Mouse (Mus musculus): ENCODE results near the gene Coro6.

The Coro6 gene

GRCm38 (mm10) chr11:77464684-77465083 is 2.5 kb downstream of the Coro6 start:
- DNase-seq (ENCODE audit: low spot score in 2 of 2): no peak

- no peak for DNase-seq (ENCODE audit: low spot score in 2 of 2)
Measured at GRCm38 (mm10) chr11:77465111-77465510, 2.9 kb downstream of the Coro6 start.

GRCm38 (mm10) chr11:77466544-77466943 is 4.3 kb downstream of the Coro6 start:
- DNase-seq (ENCODE audit: low spot score in 2 of 2): no peak

- DNase-seq (ENCODE audit: low spot score in 2 of 2): peak; percentile 78 to 90
Measured at GRCm38 (mm10) chr11:77467157-77467556, 4.9 kb downstream of the Coro6 start.

- DNase-seq (ENCODE audit: low spot score in 2 of 2): peak; percentile 76 to 93
Measured at GRCm38 (mm10) chr11:77467784-77468183, 5.6 kb downstream of the Coro6 start.

GRCm38 (mm10) chr11:77468397-77468796 is 6.2 kb downstream of the Coro6 start:
- DNase-seq (ENCODE audit: low spot score in 2 of 2): no peak

GRCm38 (mm10) chr11:77471407-77471806 is 9.2 kb downstream of the Coro6 start:
- no peak for DNase-seq (ENCODE audit: low spot score in 2 of 2)

- no peak for DNase-seq (ENCODE audit: low spot score in 2 of 2)
Measured at GRCm38 (mm10) chr11:77472775-77473174, 10.6 kb downstream of the Coro6 start.

- no peak for DNase-seq (ENCODE audit: low spot score in 2 of 2)
Measured at GRCm38 (mm10) chr11:77476216-77476615, 14.0 kb downstream of the Coro6 start.

GRCm38 (mm10) chr11:77476895-77477294 is 14.7 kb downstream of the Coro6 start:
- DNase-seq (ENCODE audit: low spot score in 2 of 2): no peak

GRCm38 (mm10) chr11:77483043-77483442 is 20.8 kb downstream of the Coro6 start:
- no peak for DNase-seq (ENCODE audit: low spot score in 2 of 2)

- DNase-seq (ENCODE audit: low spot score in 2 of 2): no peak
Measured at GRCm38 (mm10) chr11:77483510-77484255, 21.5 kb downstream of the Coro6 start.

- DNase-seq (ENCODE audit: low spot score in 2 of 2): no peak
Measured at GRCm38 (mm10) chr11:77485229-77485628, 23.0 kb downstream of the Coro6 start.

GRCm38 (mm10) chr11:77486798-77487197 is 24.6 kb downstream of the Coro6 start:
- no peak for DNase-seq (ENCODE audit: low spot score in 2 of 2)

- DNase-seq (ENCODE audit: low spot score in 2 of 2): peak in 1 of 2 experiments; percentile 64
Measured at GRCm38 (mm10) chr11:77488771-77489581, 26.8 kb downstream of the Coro6 start.

GRCm38 (mm10) chr11:77489591-77490235 is 27.5 kb downstream of the Coro6 start, which contains the start of gene Ankrd13b:
Gene Ankrd13b, minus strand, starts transcription at chr11:77489678.
- peak; percentile 48 to 80 for DNase-seq (ENCODE audit: low spot score in 2 of 2)

GRCm38 (mm10) chr11:77490451-77490850 is 28.2 kb downstream of the Coro6 start:
- no peak for DNase-seq (ENCODE audit: low spot score in 2 of 2)

GRCm38 (mm10) chr11:77491123-77491501 is 28.9 kb downstream of the Coro6 start:
- DNase-seq (ENCODE audit: low spot score in 2 of 2): peak; percentile 85 to 95

- DNase-seq (ENCODE audit: low spot score in 2 of 2): peak; percentile 41 to 71
Measured at GRCm38 (mm10) chr11:77491502-77492291, 29.5 kb downstream of the Coro6 start.

- DNase-seq (ENCODE audit: low spot score in 2 of 2): no peak
Measured at GRCm38 (mm10) chr11:77492311-77492871, 30.2 kb downstream of the Coro6 start.

- DNase-seq (ENCODE audit: low spot score in 2 of 2): peak; percentile 89 to 93
Measured at GRCm38 (mm10) chr11:77492911-77493332, 30.7 kb downstream of the Coro6 start.
